22 mouse cellular contexts compared by ENCODE assay signal in genomic region chr1:155335963-155336362, GRCm38 (mm10).
A peak's percentile ranks its signal among the peaks of the same experiment; 100 is the strongest.
DNase-seq lines count a peak whose midpoint lies in the region; ATAC-seq and TF ChIP-seq lines count a peak whose summit lies in the region.
"Had no signal": no experiment of that assay in that cellular context is flagged by ENCODE, and none has a peak within 500 bp of the region (broad histone marks: within the 10 kb centered on the region; RNA-seq: fewer than 3 reads in every experiment).

No protein-coding gene starts in this region.

- no peak overlapping the region for H3K4me3 ChIP-seq in liver, postnatal 0 days (ENCODE audit: low read depth, low read length)
- H3K4me3 ChIP-seq in liver, embryonic 11.5 days (ENCODE audit: low read depth, low read length) = no peak overlapping the region
- H3K4me3 ChIP-seq in liver, embryonic 12.5 days = no peak overlapping the region
- H3K4me3 ChIP-seq in liver, embryonic 13.5 days (replicated peaks) = no peak overlapping the region

- WGBS in liver, postnatal 0 days (ENCODE audit: insufficient replicate concordance) = 61% methylated on average over 6 of the region's 6 CpGs
- 49% methylated on average over 6 of the region's 6 CpGs for WGBS in liver, embryonic 11.5 days
- 40% methylated on average over 6 of the region's 6 CpGs for WGBS in liver, embryonic 12.5 days (ENCODE audit: insufficient replicate concordance)
- WGBS in liver, embryonic 13.5 days (ENCODE audit: insufficient replicate concordance) = 40% methylated on average over 6 of the region's 6 CpGs

- peaks cover 4% of the 10 kb centered on the region for H3K36me3 ChIP-seq in liver, postnatal 0 days (replicated peaks; ENCODE audit: insufficient read depth, low read length)
- no peaks in the 10 kb centered on the region for H3K36me3 ChIP-seq in liver, embryonic 11.5 days (ENCODE audit: control insufficient read depth, insufficient read depth, low read length)
- H3K36me3 ChIP-seq in liver, embryonic 12.5 days = peaks cover 11% of the 10 kb centered on the region
- H3K36me3 ChIP-seq in liver, embryonic 13.5 days = peaks cover 4% of the 10 kb centered on the region; the same call in 1 of the 2 replicates

- H3K9ac ChIP-seq in liver, postnatal 0 days (replicated peaks) = no peak overlapping the region
- no peak overlapping the region for H3K9ac ChIP-seq in liver, embryonic 11.5 days (ENCODE audit: low read depth, low read length)
- 0 out of 2 replicates have a peak overlapping the region, but pooled peaks have one; percentile 7 for H3K9ac ChIP-seq in liver, embryonic 12.5 days
- H3K9ac ChIP-seq in liver, embryonic 13.5 days = peak overlapping the region; percentile 17; the same call in 1 of the 2 replicates

- no peak for TF ChIP-seq CTCF in liver, postnatal 0 days (IDR thresholded peaks at IDR 0.05; ENCODE audit: low read depth)

- H3K27me3 ChIP-seq in liver, postnatal 0 days (ENCODE audit: insufficient read depth, low read length) = no peaks in the 10 kb centered on the region
- H3K27me3 ChIP-seq in liver, embryonic 11.5 days (replicated peaks; ENCODE audit: control insufficient read depth, insufficient read depth, low read length) = no peaks in the 10 kb centered on the region
- H3K27me3 ChIP-seq in liver, embryonic 12.5 days (replicated peaks) = no peaks in the 10 kb centered on the region
- no peaks in the 10 kb centered on the region for H3K27me3 ChIP-seq in liver, embryonic 13.5 days
- H3K27me3 ChIP-seq: CH12.LX, Patski had no signal

- 0 out of 2 replicates have a peak, but pooled peaks cover 3% of the 10 kb centered on the region for H3K4me1 ChIP-seq in liver, postnatal 0 days (ENCODE audit: insufficient read depth)
- peaks cover 8% of the 10 kb centered on the region for H3K4me1 ChIP-seq in liver, embryonic 11.5 days (replicated peaks; ENCODE audit: control insufficient read depth, insufficient read depth, low read length)
- peaks cover 24% of the 10 kb centered on the region for H3K4me1 ChIP-seq in liver, embryonic 12.5 days
- peaks cover 23% of the 10 kb centered on the region for H3K4me1 ChIP-seq in liver, embryonic 13.5 days (replicated peaks)

- intact Hi-C loops in left cerebral cortex, postnatal 14 days (cut with DNase I) = no loop called here

- peak; percentile 19 for DNase-seq in liver
- no peak for DNase-seq in liver, postnatal 0 days
- no peak for DNase-seq in liver, embryonic 11.5 days (ENCODE audit: low spot score)
- DNase-seq in liver, embryonic 13.5 days = no peak
- DNase-seq in lung, postnatal 10 days = no peak
- DNase-seq in thymus, postnatal 4 days = no peak
- DNase-seq in left cerebral cortex, postnatal 14 days (ENCODE audit: low spot score in 2 of 2) = no peak
- DNase-seq: adrenal gland, adult 2 months; adrenal gland, adult 8-10 months; adrenal gland, postnatal 10 days; adrenal gland, postnatal 14 days; adrenal gland, postnatal 25 days; adrenal gland, postnatal 36 days; B cell, adult 2 months; cerebellum, adult 11 months; cerebellum, adult 11-12 months had no signal

- no peak for TF ChIP-seq EP300 in liver, postnatal 0 days (IDR thresholded peaks at IDR 0.05; ENCODE audit: low read depth)

- ATAC-seq in liver, postnatal 0 days = no peak
- peak; percentile 60 for ATAC-seq in liver, embryonic 11.5 days (replicated peaks; ENCODE audit: low FRiP score)
- peak; percentile 65 for ATAC-seq in liver, embryonic 12.5 days
- ATAC-seq in liver, embryonic 13.5 days (ENCODE audit: low read depth) = no peak
- ATAC-seq: activated CD4-positive, CD25-positive, alpha-beta regulatory T cell, adult 4 months; CD4-positive, CD25-positive, alpha-beta regulatory T cell, adult 4 months; Patski had no signal

- no peak overlapping the region for H3K4me2 ChIP-seq in liver, postnatal 0 days (ENCODE audit: low read depth, low read length)
- H3K4me2 ChIP-seq in liver, embryonic 11.5 days = no peak overlapping the region
- H3K4me2 ChIP-seq in liver, embryonic 12.5 days = no peak overlapping the region
- H3K4me2 ChIP-seq in liver, embryonic 13.5 days = no peak overlapping the region

- H3K27ac ChIP-seq in liver, postnatal 0 days (ENCODE audit: low read depth) = no peak overlapping the region
- no peak overlapping the region for H3K27ac ChIP-seq in liver, embryonic 11.5 days (ENCODE audit: low read depth, low read length)
- H3K27ac ChIP-seq in liver, embryonic 12.5 days = no peak overlapping the region
- H3K27ac ChIP-seq in liver, embryonic 13.5 days = no peak overlapping the region

- H3K9me3 ChIP-seq in liver, postnatal 0 days (ENCODE audit: low read length) = no peaks in the 10 kb centered on the region
- no peaks in the 10 kb centered on the region for H3K9me3 ChIP-seq in liver, embryonic 11.5 days (ENCODE audit: control insufficient read depth, low read length)
- no peaks in the 10 kb centered on the region for H3K9me3 ChIP-seq in liver, embryonic 12.5 days (replicated peaks)
- H3K9me3 ChIP-seq in liver, embryonic 13.5 days (replicated peaks) = no peaks in the 10 kb centered on the region
- H3K9me3 ChIP-seq: G1E had no signal

Comparison
In these comparisons a context has a peak if more than half of its experiments do, and no peak if none do; other contexts are left out.
1. ATAC-seq: peak in liver, embryonic 11.5 days (single experiment) and liver, embryonic 12.5 days (single experiment); none in liver, postnatal 0 days (single experiment) and liver, embryonic 13.5 days (single experiment).
2. H3K9ac ChIP-seq: peak in liver, embryonic 12.5 days (single experiment) and liver, embryonic 13.5 days (single experiment); none in liver, postnatal 0 days (single experiment) and liver, embryonic 11.5 days (single experiment).